Mouse (Mus musculus) central nervous system, embryonic 14 days (tissue): ENCODE measurements around the gene Klhl10. TPM values are rescaled to one million over a fixed set of nuclear protein-coding genes. Genes with fewer than 3 reads are reported as not detected.

ENCODE experiments used
- polyA plus RNA-seq: library from polyadenylated mRNA; depleted of rRNA; stranded (reverse); fragments of >200 nt; gene quantifications from 2 replicates; pipeline ENCODE4 v1.2.3, GENCODE M21; 2012; rRNA removed

Klhl10 gene
- polyA plus RNA-seq, result 1.5 TPM in 2 replicates

DNA sequence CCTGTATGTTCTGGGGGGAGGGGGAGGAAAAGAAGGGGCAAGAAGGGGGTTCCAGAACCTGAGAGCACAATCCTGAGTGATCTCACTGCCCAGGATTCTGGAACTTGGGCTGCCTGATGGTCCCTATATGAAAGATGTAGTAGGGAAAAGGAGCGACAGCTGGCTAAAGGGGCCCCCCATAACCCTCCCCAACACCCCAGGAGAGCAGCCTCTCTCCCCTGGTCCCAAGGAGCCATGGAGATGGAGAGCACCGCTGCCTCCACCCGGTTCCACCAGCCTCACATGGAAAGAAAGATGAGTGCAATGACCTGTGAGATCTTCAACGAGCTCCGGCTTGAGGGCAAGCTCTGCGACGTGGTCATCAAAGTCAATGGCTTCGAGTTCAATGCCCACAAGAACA lies at the start of gene Klhl10, which contains the start of gene Nt5c3b:
Gene Klhl10, plus strand, starts transcription at position 121 of the 400 bp plus-strand sequence.
Gene Nt5c3b, minus strand, starts transcription at position 12 of the 400 bp plus-strand sequence.

DNA sequence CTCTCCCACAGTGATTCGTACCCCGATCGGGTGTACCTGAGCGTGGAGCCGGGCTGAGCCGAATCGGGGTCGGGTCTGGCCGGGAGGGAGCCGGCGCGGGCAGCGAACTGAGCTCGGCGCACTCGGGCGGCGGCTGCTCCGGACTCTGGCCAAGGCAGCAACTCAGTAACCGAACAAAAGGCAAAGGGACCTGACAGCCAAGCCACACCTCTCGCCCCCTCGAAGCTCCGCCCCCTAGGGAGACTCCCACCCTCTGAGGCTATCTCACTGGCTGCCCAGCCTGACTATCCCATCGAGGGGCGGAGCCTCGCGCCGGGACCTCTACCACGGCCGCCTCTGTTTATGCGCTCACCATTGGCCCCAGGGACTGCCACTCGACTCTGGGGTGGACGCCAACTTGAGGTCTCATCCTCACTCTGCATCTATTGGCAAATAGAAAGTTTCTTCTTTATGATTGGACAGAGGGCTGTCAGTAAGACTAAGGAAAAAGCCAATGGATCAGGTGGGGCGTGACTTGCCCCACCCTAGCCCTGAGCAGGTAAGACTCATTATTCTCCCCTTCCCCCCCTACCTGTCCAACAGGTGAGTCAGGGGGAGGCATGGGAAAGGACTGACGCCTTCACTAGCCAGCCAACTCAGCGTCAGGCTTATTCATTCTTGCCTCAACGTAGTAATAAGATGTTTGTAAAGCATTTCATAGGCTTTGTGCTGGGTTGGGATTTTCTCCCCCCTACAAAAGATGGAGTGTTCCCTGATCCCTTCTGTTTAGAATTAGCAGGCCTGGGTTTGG lies 43.9 kb upstream of the Klhl10 start, which contains the start of gene Jup:
Gene Jup, minus strand, starts transcription at position 164 of the 790 bp plus-strand sequence.

DNA sequence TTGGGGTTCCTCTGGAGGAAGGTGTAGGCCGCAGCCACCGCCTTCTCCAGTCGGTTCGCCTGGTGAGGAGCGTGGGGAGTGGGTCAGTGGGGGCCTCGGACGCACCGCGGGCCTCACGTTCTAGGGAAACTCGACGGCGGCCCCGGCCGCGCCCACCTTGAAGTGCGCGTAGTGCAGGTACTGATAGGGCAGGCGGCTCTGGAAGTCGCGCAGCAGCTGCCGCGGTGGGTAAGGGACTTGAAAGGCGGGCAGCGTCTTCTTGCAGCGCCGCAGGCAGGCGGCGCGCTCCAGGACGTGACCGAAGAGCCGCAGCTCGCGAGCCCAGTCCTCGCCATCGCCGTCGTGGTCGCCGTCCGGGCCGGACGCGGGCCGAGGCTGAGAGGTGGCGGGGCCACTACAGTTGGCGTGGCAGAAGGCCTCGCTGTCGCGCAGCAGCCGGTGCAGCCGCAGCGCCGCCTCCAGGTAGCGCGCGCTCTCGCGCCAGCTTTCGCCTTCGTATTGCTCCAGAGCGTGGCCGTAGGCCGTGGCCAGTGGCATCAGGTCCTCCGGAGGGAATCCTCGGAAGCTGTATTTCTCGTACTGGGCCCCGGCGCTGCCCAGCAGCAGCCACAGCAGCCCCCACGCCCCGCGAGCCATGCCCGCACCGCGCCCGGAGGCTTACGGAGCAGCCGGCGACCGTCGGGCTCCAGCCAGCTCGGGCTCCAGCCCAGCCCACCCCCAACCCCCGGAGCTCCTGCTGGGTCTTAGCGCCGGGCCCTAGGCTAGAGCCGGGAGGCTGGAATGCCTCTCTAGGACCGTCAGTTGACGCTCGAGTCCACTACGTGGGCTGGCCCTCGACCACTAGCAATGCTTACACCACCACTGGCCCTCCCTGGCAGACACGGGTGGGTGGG lies 27.4 kb upstream of the Klhl10 start, which contains the start of gene P3h4:
Gene P3h4, minus strand, starts transcription at position 816 of the 893 bp plus-strand sequence.

DNA sequence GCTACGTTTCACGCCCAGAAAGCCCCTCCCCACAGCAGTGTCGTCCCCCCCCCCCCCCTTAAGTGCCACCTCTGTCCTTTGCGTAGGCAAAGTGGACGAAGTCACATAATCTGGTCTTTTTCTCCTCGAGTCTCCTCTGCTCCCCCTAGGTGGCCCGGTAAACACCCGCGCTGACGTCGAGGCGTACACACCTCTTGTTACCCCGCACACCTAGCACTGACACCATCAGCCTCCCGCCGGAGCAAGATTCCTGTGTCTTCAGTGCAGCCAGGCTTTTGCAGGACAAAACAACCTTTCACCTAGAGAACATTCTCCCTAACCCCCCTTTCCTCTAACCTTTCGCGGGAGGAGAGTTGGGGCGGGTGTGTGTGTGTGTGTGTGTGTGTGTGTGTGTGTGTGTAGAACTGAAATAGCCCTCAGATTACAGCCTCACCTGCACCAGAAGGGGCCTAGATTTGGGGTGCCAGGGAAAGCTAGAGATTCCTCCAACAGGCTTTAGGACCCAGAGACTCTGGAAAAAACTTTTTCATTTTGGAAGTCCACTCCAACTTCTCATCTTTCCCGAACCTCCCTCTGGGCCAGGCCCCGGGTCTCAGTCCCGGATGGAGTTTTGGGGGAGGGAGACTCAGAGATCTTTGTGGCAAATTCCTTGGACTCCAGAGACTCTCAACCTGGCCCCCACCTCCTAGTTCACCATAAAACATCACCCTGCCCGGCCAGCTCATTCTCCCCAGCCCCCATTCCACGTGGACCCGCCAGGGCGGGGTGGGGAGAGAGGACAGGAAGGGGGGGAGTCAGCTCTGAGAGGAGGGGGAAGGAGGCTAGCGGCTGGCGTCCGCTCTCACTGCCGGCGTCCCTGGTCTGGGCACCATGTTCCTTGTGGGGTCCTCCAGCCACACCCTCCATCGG lies 26.5 kb upstream of the Klhl10 start, which contains the start of gene Fkbp10:
Gene Fkbp10, plus strand, starts transcription at position 784 of the 909 bp plus-strand sequence.

DNA sequence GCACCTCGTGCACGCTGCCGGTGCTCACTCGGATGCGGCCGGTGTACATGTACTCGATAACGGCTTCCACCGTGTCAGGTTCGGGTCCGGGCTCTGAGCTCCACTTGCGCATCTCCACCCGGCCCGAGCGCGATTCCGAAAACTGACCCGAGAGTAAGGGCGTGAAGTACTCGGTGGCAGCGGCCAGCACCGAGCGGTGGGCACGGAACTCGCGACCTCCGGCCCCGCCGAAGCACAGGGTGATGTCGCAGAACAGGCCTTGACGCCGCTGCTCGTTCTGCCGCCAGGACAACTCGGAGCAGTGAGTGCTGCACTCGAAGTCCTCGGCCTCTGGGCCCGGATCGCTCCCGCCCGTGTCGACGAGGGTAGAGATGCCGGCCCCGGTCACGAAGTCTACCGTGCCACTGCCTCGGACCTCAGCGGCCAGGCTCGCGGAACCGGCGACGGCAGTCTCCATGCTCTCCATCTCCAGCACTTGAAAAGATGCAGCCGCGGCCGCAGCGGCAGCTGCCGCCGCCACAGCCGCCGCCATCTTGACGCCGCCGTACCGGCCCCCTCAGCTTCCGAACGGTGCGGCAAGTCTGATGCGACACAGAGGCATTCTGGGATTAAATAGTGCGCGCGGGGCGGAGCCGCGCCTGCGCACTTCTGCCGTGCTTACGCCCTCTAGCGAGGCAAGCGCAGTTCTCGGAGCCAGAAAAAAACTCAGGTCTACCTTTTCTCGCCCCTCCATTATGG lies 30.6 kb downstream of the Klhl10 start, which contains the start of gene Klhl11:
Gene Klhl11, minus strand, starts transcription at position 545 of the 738 bp plus-strand sequence.

Other genes with a start within 250 kb of the Klhl10 start
- 0.06 and 0.10 TPM in 2 replicates for gene Krt9, start 248.7 kb upstream of the Klhl10 start, polyA plus RNA-seq
- 4.5 and 41.4 TPM in 2 replicates for gene Krt14, start 234.4 kb upstream of the Klhl10 start, polyA plus RNA-seq
- gene Krt16, start 193.0 kb upstream of the Klhl10 start, polyA plus RNA-seq, result not detected in 2 replicates
- gene Krt17, start 180.9 kb upstream of the Klhl10 start, polyA plus RNA-seq, result 0.59 and 8.2 TPM in 2 replicates
- gene Krt42, start 172.0 kb upstream of the Klhl10 start, polyA plus RNA-seq, result not detected in 2 replicates
- gene Eif1, start 122.0 kb upstream of the Klhl10 start, polyA plus RNA-seq, result 320 and 367 TPM in 2 replicates
- 0.26 and 0.29 TPM in 2 replicates for gene Gast, start 107.5 kb upstream of the Klhl10 start, polyA plus RNA-seq
- gene Hap1, start 85.8 kb upstream of the Klhl10 start, polyA plus RNA-seq, result 183 and 184 TPM in 2 replicates
- 57.1 and 75.3 TPM in 2 replicates for gene Jup, start 44.2 kb upstream of the Klhl10 start, polyA plus RNA-seq
- 18.9 and 36.6 TPM in 2 replicates for gene P3h4, start 27.1 kb upstream of the Klhl10 start, polyA plus RNA-seq
- gene Fkbp10, start 26.2 kb upstream of the Klhl10 start, polyA plus RNA-seq, result 29.8 and 75.3 TPM in 2 replicates
- gene Nt5c3b, start 109 bp upstream of the Klhl10 start, polyA plus RNA-seq, result 113 and 117 TPM in 2 replicates
- 7.5 and 8.1 TPM in 2 replicates for gene Klhl11, start 30.8 kb downstream of the Klhl10 start, polyA plus RNA-seq
- gene Acly, start 86.1 kb downstream of the Klhl10 start, polyA plus RNA-seq, result 182 and 207 TPM in 2 replicates
- 1.6 and 1.7 TPM in 2 replicates for gene Ttc25, start 103.7 kb downstream of the Klhl10 start, polyA plus RNA-seq
- 15.2 and 19.3 TPM in 2 replicates for gene Cnp, start 133.0 kb downstream of the Klhl10 start, polyA plus RNA-seq
- 93.5 and 98.6 TPM in 2 replicates for gene Nkiras2, start 177.3 kb downstream of the Klhl10 start, polyA plus RNA-seq
- 241 and 259 TPM in 2 replicates for gene Dnajc7, start 178.3 kb downstream of the Klhl10 start, polyA plus RNA-seq